Mouse (Mus musculus): Measurements from ENCODE around the gene Psg19. TPM values are rescaled to one million over a fixed set of nuclear protein-coding genes. Genes with fewer than 3 reads are reported as not detected.

Psg19 gene
- not detected in 2 replicates for polyA plus RNA-seq (2014; fragmentation: Nextera tagmentation; extraction: Ambion mirVana)

- no peak within 1 kb of the TSS for H3K4me3 ChIP-seq (ENCODE audit: control insufficient read depth in 1 of 2, insufficient read depth in 1 of 2, low read depth in 1 of 2, low read length in 2 of 2)
- H3K4me2 ChIP-seq (ENCODE audit: low read length), result no peak within 1 kb of the TSS
- WGBS, result 63% methylated on average over 1 of the region's 1 CpGs
- H3K27ac ChIP-seq (replicated peaks in 1 of 2; ENCODE audit: control insufficient read depth in 1 of 2, insufficient read depth in 1 of 2, low read depth in 2 of 2, low read length in 2 of 2), result no peak within 1 kb of the TSS
- H3K9me3 ChIP-seq (ENCODE audit: control insufficient read depth, low read length), result no peaks in the 10 kb centered on the region
- ATAC-seq (ENCODE audit: insufficient number of reproducible peaks, insufficient read depth, low FRiP score, low read depth), result no peak
- no peaks in the 10 kb centered on the region for H3K4me1 ChIP-seq (ENCODE audit: control insufficient read depth in 2 of 2, insufficient read depth in 2 of 2, low read length in 2 of 2)
- H3K9ac ChIP-seq (ENCODE audit: low read length), result no peak within 1 kb of the TSS
- H3K36me3 ChIP-seq (ENCODE audit: control insufficient read depth, insufficient read depth, low read length), result no peaks in the 10 kb centered on the region
- H3K27me3 ChIP-seq (ENCODE audit: control insufficient read depth, insufficient read depth, low read length), result no peaks in the 10 kb centered on the region
Measured at GRCm38 (mm10) chr7:18798420-18798819, at the start of gene Psg19. TSS of gene Psg19 (minus strand) at chr7:18798520.

- 27% methylated on average over 5 of the region's 5 CpGs for WGBS
- H3K27me3 ChIP-seq (ENCODE audit: control insufficient read depth, insufficient read depth, low read length), result no peaks in the 10 kb centered on the region
Measured at GRCm38 (mm10) chr7:18844811-18845210, 46.5 kb upstream of the Psg19 start.

GRCm38 (mm10) chr7:18841174-18841567 lies 42.9 kb upstream of the Psg19 start:
- Histone ChIP-seq H3K36me3 (ENCODE audit: control insufficient read depth, insufficient read depth, low read length) (no peaks in the 10 kb centered on the region), H3K27me3 (ENCODE audit: control insufficient read depth, insufficient read depth, low read length) (no peaks in the 10 kb centered on the region), H3K9me3 (ENCODE audit: control insufficient read depth, low read length) (no peaks in the 10 kb centered on the region), H3K27ac (replicated peaks in 1 of 2; ENCODE audit: control insufficient read depth in 1 of 2, insufficient read depth in 1 of 2, low read depth in 2 of 2, low read length in 2 of 2) (no peak overlapping the region), H3K4me3 (ENCODE audit: control insufficient read depth in 1 of 2, insufficient read depth in 1 of 2, low read depth in 1 of 2, low read length in 2 of 2) (0 out of 4 replicates have a peak overlapping the region, but pooled peaks of 1 of the 2 experiments have one; percentile 18), H3K9ac (ENCODE audit: low read length) (peak overlapping the region; percentile 43; the same call in 1 of the 2 replicates), H3K4me1 (ENCODE audit: control insufficient read depth in 2 of 2, insufficient read depth in 2 of 2, low read length in 2 of 2) (peaks cover 2 to 3% of the 10 kb centered on the region in 2 experiments; a peak in 1 of 4 replicates), H3K4me2 (ENCODE audit: low read length) (peak overlapping the region; percentile 55)
- no peak for ATAC-seq (ENCODE audit: insufficient number of reproducible peaks, insufficient read depth, low FRiP score, low read depth)
- 64% methylated on average over 1 of the region's 1 CpGs for WGBS

More at GRCm38 (mm10) chr7:18844811-18845210, 46.5 kb upstream of the Psg19 start:
- Histone ChIP-seq H3K27ac (replicated peaks in 1 of 2; ENCODE audit: control insufficient read depth in 1 of 2, insufficient read depth in 1 of 2, low read depth in 2 of 2, low read length in 2 of 2) (no peak overlapping the region), H3K4me2 (ENCODE audit: low read length) (no peak overlapping the region), H3K36me3 (ENCODE audit: control insufficient read depth, insufficient read depth, low read length) (no peaks in the 10 kb centered on the region), H3K4me1 (ENCODE audit: control insufficient read depth in 2 of 2, insufficient read depth in 2 of 2, low read length in 2 of 2) (peaks cover 2 to 3% of the 10 kb centered on the region in 2 experiments; a peak in 1 of 4 replicates), H3K4me3 (ENCODE audit: control insufficient read depth in 1 of 2, insufficient read depth in 1 of 2, low read depth in 1 of 2, low read length in 2 of 2) (no peak overlapping the region), H3K9ac (ENCODE audit: low read length) (no peak overlapping the region), H3K9me3 (ENCODE audit: control insufficient read depth, low read length) (no peaks in the 10 kb centered on the region)
- no peak for ATAC-seq (ENCODE audit: insufficient number of reproducible peaks, insufficient read depth, low FRiP score, low read depth)

- peak overlapping the region; percentile 43 to 55; a peak in 3 of 4 replicates for H3K27ac ChIP-seq (replicated peaks in 1 of 2; ENCODE audit: control insufficient read depth in 1 of 2, insufficient read depth in 1 of 2, low read depth in 2 of 2, low read length in 2 of 2)
- H3K4me2 ChIP-seq (ENCODE audit: low read length), result peak overlapping the region; percentile 55
- H3K9ac ChIP-seq (ENCODE audit: low read length), result peak overlapping the region; percentile 61
- H3K36me3 ChIP-seq (ENCODE audit: control insufficient read depth, insufficient read depth, low read length), result no peaks in the 10 kb centered on the region
- 4% methylated on average over 13 of the region's 17 CpGs for WGBS
- no peaks in the 10 kb centered on the region for H3K27me3 ChIP-seq (ENCODE audit: control insufficient read depth, insufficient read depth, low read length)
- peak overlapping the region; percentile 32 to 43 for H3K4me3 ChIP-seq (ENCODE audit: control insufficient read depth in 1 of 2, insufficient read depth in 1 of 2, low read depth in 1 of 2, low read length in 2 of 2)
- peaks cover 2 to 3% of the 10 kb centered on the region in 2 experiments; a peak in 1 of 4 replicates for H3K4me1 ChIP-seq (ENCODE audit: control insufficient read depth in 2 of 2, insufficient read depth in 2 of 2, low read length in 2 of 2)
- H3K9me3 ChIP-seq (ENCODE audit: control insufficient read depth, low read length), result no peaks in the 10 kb centered on the region
- ATAC-seq (ENCODE audit: insufficient number of reproducible peaks, insufficient read depth, low FRiP score, low read depth), result peak; percentile 54; the same call in 1 of the 2 replicates
Measured at GRCm38 (mm10) chr7:18840386-18841173, 42.3 kb upstream of the Psg19 start.

GRCm38 (mm10) chr7:18839865-18840264 lies 41.5 kb upstream of the Psg19 start, which contains the start of gene Mill2:
TSS of gene Mill2 (plus strand) at chr7:18839966.
- Histone ChIP-seq H3K4me1 (ENCODE audit: control insufficient read depth in 2 of 2, insufficient read depth in 2 of 2, low read length in 2 of 2) (peaks cover 2 to 3% of the 10 kb centered on the region in 2 experiments; a peak in 1 of 4 replicates), H3K9ac (ENCODE audit: low read length) (peak within 1 kb of the TSS; percentile 61), H3K4me3 (ENCODE audit: control insufficient read depth in 1 of 2, insufficient read depth in 1 of 2, low read depth in 1 of 2, low read length in 2 of 2) (peak within 1 kb of the TSS; percentile 32 to 43), H3K36me3 (ENCODE audit: control insufficient read depth, insufficient read depth, low read length) (no peaks in the 10 kb centered on the region), H3K9me3 (ENCODE audit: control insufficient read depth, low read length) (no peaks in the 10 kb centered on the region), H3K27ac (replicated peaks in 1 of 2; ENCODE audit: control insufficient read depth in 1 of 2, insufficient read depth in 1 of 2, low read depth in 2 of 2, low read length in 2 of 2) (peak within 1 kb of the TSS; percentile 43 to 55; a peak in 3 of 4 replicates), H3K27me3 (ENCODE audit: control insufficient read depth, insufficient read depth, low read length) (no peaks in the 10 kb centered on the region), H3K4me2 (ENCODE audit: low read length) (peak within 1 kb of the TSS; percentile 55)
- no peak for ATAC-seq (ENCODE audit: insufficient number of reproducible peaks, insufficient read depth, low FRiP score, low read depth)
- WGBS, result 13% methylated on average over 3 of the region's 3 CpGs

- Histone ChIP-seq H3K27me3 (ENCODE audit: control insufficient read depth, insufficient read depth, low read length) (no peaks in the 10 kb centered on the region; the same call in 1 of the 2 replicates), H3K27ac (replicated peaks in 1 of 2; ENCODE audit: control insufficient read depth in 1 of 2, insufficient read depth in 1 of 2, low read depth in 2 of 2, low read length in 2 of 2) (no peak overlapping the region), H3K4me2 (ENCODE audit: low read length) (no peak overlapping the region), H3K36me3 (ENCODE audit: control insufficient read depth, insufficient read depth, low read length) (no peaks in the 10 kb centered on the region), H3K9me3 (ENCODE audit: control insufficient read depth, low read length) (0 out of 2 replicates have a peak, but pooled peaks cover 3% of the 10 kb centered on the region), H3K4me1 (ENCODE audit: control insufficient read depth in 2 of 2, insufficient read depth in 2 of 2, low read length in 2 of 2) (no peaks in the 10 kb centered on the region), H3K9ac (ENCODE audit: low read length) (no peak overlapping the region), H3K4me3 (ENCODE audit: control insufficient read depth in 1 of 2, insufficient read depth in 1 of 2, low read depth in 1 of 2, low read length in 2 of 2) (no peak overlapping the region)
- 31% methylated on average over 13 of the region's 13 CpGs for WGBS
- ATAC-seq (ENCODE audit: insufficient number of reproducible peaks, insufficient read depth, low FRiP score, low read depth), result no peak
Measured at GRCm38 (mm10) chr7:18832298-18832697, 34.0 kb upstream of the Psg19 start.

GRCm38 (mm10) chr7:18829545-18829944 lies 31.2 kb upstream of the Psg19 start:
- 81% methylated on average over 7 of the region's 7 CpGs for WGBS
- no peaks in the 10 kb centered on the region for H3K4me1 ChIP-seq (ENCODE audit: control insufficient read depth in 2 of 2, insufficient read depth in 2 of 2, low read length in 2 of 2)
- 0 out of 2 replicates have a peak, but pooled peaks cover 3% of the 10 kb centered on the region for H3K9me3 ChIP-seq (ENCODE audit: control insufficient read depth, low read length)
- H3K27me3 ChIP-seq (ENCODE audit: control insufficient read depth, insufficient read depth, low read length), result no peaks in the 10 kb centered on the region; the same call in 1 of the 2 replicates
- no peak overlapping the region for H3K4me3 ChIP-seq (ENCODE audit: control insufficient read depth in 1 of 2, insufficient read depth in 1 of 2, low read depth in 1 of 2, low read length in 2 of 2)
- no peaks in the 10 kb centered on the region for H3K36me3 ChIP-seq (ENCODE audit: control insufficient read depth, insufficient read depth, low read length)
- H3K9ac ChIP-seq (ENCODE audit: low read length), result no peak overlapping the region
- no peak overlapping the region for H3K27ac ChIP-seq (replicated peaks in 1 of 2; ENCODE audit: control insufficient read depth in 1 of 2, insufficient read depth in 1 of 2, low read depth in 2 of 2, low read length in 2 of 2)
- no peak for ATAC-seq (ENCODE audit: insufficient number of reproducible peaks, insufficient read depth, low FRiP score, low read depth)
- no peak overlapping the region for H3K4me2 ChIP-seq (ENCODE audit: low read length)

Data from heart, embryonic 14.5 days (tissue).